Mouse (Mus musculus) cerebellum, adult 8-10 months (tissue): ENCODE results near the gene Cacna1c.
A peak's percentile ranks its signal among the peaks of the same experiment; 100 is the strongest.
"Not testable (repeated sequence)": the region's sequence is repeated elsewhere in the genome, so short reads cannot be mapped to it uniquely, and the experiment has no call there.

ENCODE experiments used
- DNase-seq: peaks from one replicate; pipeline ENCODE4 v3.0.0; 2022

The Cacna1c gene

GRCm38 (mm10) chr6:118638911-118639310 is 557.3 kb downstream of the Cacna1c start:
- no peak for DNase-seq

GRCm38 (mm10) chr6:118632491-118632890 is 563.7 kb downstream of the Cacna1c start:
- DNase-seq, result no peak

GRCm38 (mm10) chr6:118630006-118630405 is 566.2 kb downstream of the Cacna1c start:
- no peak for DNase-seq

- peak; percentile 34 for DNase-seq
Observed at GRCm38 (mm10) chr6:118626246-118626645, 570.0 kb downstream of the Cacna1c start.

DNA sequence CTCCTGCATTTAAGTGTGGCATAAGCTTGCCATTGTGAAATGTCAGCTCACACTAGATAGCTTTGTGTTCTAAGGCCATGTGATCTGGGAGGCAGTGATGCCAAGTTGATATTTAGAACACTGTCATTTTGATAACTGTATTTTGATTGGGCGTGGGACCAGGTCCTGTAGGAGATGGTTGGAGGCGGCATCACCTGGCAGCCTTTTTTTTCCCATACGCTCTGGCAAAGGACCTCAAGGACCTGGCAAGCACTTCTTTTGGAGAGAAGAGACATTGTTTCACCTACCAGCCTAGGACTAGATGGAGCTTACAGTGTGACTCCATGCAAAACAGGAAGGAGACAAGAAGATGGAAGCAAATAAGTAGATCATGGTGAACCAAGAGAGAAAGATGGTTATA is 572.6 kb downstream of the Cacna1c start:
- DNase-seq, result no peak

DNA sequence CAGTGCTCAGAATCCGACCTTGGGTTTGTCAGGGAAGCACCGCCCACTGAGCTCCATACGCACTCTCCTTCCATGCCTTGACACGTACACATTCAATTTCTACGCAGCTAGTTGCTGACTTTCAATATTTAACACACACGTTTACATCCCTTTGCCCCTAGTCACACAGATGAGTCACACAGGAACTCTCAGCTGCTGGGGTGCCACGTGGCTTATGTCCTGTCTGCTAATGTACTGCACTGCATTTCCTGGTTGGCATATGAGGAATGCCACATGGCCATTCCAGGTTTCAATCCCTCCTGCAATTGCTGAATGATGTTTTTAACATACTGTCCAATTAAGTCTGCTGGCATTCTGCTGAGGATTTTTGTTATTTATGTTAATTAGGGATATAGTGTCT is 574.4 kb downstream of the Cacna1c start:
- no peak for DNase-seq

DNA sequence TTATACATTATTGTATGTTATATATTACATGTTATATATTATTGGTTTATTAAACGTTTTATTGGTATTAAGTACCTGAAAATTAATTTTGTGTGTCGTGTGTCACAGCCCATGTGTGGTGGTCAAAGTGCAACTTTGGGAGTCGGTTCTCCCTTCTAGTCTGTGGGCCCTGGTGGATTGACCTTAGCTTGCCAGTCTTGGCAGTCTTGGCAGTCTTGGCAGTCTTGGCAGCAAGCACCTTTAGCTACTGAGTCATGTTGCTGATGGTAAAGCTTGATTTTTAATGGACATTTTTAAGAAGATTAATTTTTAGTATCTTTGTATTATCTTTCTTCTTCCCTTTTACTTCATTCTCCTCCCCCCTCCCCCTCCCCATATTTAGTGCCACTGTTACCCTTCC is 574.8 kb downstream of the Cacna1c start:
- no peak for DNase-seq

GRCm38 (mm10) chr6:118608906-118609305 is 587.3 kb downstream of the Cacna1c start:
- DNase-seq, result no peak

- DNase-seq, result peak; percentile 41
Observed at GRCm38 (mm10) chr6:118605974-118606373, 590.2 kb downstream of the Cacna1c start.

DNA sequence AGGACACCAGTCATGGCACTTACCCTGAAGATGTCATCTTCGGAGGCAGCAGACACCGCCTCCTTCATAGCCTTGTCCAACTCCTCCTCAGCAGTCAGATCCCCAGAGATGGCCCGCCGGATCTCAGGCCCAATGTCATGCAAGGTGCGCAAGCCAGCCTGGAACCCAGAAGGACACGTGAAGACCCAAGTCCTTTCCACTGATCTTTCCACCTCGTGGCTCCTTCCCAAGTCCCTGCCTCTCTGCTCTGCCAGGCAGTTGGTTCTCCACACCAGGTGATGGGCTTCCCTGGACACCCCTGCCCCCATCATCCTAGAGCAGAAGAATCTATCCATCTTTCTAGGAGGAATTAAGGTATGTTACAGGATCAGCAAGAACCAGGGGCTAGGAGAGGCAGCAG is 592.4 kb downstream of the Cacna1c start:
- no peak for DNase-seq

- peak; percentile 28 for DNase-seq
Observed at GRCm38 (mm10) chr6:118595681-118596055, 600.5 kb downstream of the Cacna1c start.

DNA sequence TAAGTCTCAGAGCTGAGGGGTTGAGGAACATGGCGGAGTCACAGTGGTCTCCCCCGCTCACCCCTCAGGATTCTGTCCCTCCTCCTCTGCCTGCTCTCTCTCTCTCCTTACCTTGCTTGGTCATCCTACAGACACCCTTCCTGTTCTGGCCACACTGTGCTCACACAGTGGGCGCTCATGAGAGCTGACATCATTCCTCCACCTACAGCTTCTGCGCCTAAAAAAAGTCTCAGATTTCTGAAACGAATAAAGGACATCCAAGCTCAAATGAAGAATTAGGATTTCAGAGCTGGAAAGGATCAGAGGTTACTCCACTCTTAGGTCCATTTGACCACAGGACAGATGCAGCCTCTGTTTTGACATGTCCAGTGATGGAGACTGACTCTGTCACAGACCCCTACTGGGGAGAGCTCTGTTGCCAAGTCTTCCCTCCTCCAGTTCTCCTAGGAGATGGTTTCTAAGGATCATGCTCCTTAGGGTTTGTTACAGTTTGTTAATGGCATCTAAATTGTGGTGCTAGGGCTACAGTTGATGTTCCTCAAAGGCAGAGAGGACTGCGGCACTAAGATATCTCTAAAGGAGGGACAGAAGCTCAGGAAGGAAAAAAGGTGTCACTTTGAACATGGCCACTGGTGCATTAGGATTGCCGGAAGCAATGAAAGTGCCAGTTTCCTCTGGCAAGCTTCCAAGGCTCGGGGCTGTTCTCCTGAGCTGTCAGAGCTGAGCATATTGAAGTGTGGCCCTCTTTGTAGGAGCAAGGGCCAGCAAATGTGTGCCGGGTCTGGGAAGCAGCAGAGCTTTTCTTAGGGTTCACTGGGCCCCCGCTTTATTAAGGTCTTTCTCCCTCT is 601.2 kb downstream of the Cacna1c start:
- peak; percentile 25 for DNase-seq

GRCm38 (mm10) chr6:118594070-118594469 is 602.1 kb downstream of the Cacna1c start:
- no peak for DNase-seq

GRCm38 (mm10) chr6:118593377-118594061 is 602.7 kb downstream of the Cacna1c start:
- no peak for DNase-seq

- no peak for DNase-seq
Observed at GRCm38 (mm10) chr6:118592662-118593376, 603.4 kb downstream of the Cacna1c start.

GRCm38 (mm10) chr6:118578741-118579140 is 617.5 kb downstream of the Cacna1c start:
- DNase-seq, result not testable (repeated sequence)

- DNase-seq, result no peak
Observed at GRCm38 (mm10) chr6:118574351-118574750, 621.9 kb downstream of the Cacna1c start.

- DNase-seq, result no peak
Observed at GRCm38 (mm10) chr6:118567816-118568215, 628.4 kb downstream of the Cacna1c start.

DNA sequence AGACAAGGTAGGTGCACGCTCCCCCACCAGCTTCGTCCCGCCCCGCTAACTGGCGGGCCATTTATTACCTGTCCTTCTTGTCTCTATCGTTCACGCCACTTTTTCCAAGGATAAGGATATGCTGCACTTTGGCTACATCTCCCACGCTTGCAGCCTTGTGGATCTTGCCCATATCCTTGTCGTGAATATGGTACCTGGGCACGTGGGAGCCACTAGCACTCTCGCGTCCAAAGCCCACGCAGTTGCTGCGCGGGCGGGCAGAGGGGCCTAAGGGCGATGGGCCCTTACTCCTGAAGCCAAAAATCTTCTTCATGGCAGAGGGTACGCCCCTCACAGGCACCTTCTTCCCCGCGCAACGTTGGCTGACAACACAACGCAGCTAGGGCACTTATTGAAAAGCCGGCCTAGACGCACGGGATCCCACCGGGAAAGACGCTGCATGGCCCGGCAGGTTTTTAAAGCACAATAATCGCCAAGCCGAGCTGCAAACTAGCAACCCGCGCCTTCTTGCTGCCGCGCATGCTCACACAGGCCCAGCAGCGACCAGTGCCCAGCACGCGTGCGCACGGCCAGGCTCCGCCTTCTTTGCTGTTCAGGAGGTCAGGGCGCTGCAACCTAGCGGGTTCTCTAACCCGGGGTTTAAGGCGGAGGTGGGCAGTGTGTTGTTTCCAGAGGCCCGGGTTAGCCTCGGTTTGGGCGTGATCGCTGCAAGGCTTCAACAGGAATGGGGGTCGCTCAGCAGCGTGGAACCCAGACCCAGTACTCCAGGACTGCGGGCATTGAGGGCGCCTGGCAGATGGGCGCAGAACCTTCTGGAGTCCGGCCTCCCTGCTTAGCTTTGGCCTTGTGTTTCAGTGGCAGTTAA is 634.2 kb downstream of the Cacna1c start, which contains the start of gene Ankrd26:
TSS of gene Ankrd26 (minus strand) at position 482 of the 865 bp plus-strand sequence.
- peak; percentile 95 for DNase-seq

DNA sequence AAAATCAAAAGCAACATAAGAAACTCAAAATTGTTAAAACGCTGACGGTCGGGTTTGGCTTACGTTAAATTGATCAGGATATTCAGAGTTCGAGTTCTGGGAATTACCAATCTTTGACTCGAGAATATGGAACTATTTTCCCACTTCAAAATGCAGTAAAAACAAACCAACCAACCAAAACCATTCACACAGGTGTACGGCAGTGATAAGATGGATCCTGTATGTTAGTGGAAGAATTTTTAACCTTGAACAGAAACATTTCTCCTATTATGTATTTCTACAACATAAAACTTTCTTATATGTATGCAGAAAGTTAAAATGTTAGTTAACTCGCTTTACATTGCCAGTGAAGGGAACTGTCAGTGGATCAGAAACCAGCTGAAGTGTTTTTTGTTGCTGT is 635.0 kb downstream of the Cacna1c start:
- DNase-seq, result no peak

- DNase-seq, result no peak
Observed at GRCm38 (mm10) chr6:118538627-118539026, 657.6 kb downstream of the Cacna1c start.
